Mouse (Mus musculus) liver, embryonic 14.5 days (tissue): ENCODE measurements around the gene 9530068E07Rik.

Experiments
- CTCF ChIP-seq: IDR thresholded peaks from 2 replicates; pipeline ENCODE4 v1.5.1; 2016; ENCODE audit warnings: antibody characterized with exemption, low read depth, control low read depth
- EP300 ChIP-seq: IDR thresholded peaks from 2 replicates; pipeline ENCODE4 v1.6.1; 2016; ENCODE audit warnings: antibody characterized with exemption, low read depth

DNA sequence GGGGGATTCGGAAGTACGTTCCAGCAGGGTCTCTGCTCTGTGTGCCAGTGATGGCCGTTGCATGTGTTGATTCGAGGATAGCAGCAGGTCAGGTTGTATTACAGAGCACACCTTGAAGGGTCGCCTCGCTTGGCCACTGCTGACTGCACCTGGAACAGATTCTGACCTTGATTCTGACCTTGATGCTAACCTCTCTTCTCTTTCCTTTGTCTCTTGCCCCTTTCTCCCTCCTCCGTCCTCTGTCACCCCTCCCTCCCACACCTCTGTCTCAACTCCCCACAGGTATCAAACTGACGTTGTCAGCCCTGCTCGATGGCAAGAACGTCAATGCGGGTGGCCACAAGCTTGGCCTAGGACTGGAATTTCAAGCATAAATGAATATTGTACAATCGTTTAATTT is 8.1 kb upstream of the 9530068E07Rik start:
- no peak for TF ChIP-seq CTCF
- TF ChIP-seq EP300 = no peak
